Mouse (Mus musculus) testis, adult 2 months (tissue): Measurements from ENCODE around the gene Slc36a1. TPM values are rescaled to one million over a fixed set of nuclear protein-coding genes. Genes with fewer than 3 reads are reported as not detected.

Source experiments
- H3K27ac ChIP-seq: fragments of 200-500 bp; 2 replicates; pipeline ENCODE4 v1.5.1; 2012; ENCODE audit warnings: low read depth, low read length; ENCODE audit not compliant: control insufficient read depth, insufficient read depth
- H3K27me3 ChIP-seq: fragments of 200-500 bp; 2 replicates; pipeline ENCODE4 v1.6.1; 2012; ENCODE audit warnings: mild to moderate bottlenecking, low read length, moderate library complexity; ENCODE audit not compliant: control insufficient read depth, insufficient read depth
- H3K36me3 ChIP-seq: fragments of 200-500 bp; 2 replicates; pipeline ENCODE4 v1.6.1; 2012; ENCODE audit warnings: mild to moderate bottlenecking, low read length; ENCODE audit not compliant: control insufficient read depth, insufficient read depth
- H3K4me1 ChIP-seq: fragments of 200-500 bp; 2 replicates; pipeline ENCODE4 v1.6.1; 2012; ENCODE audit warnings: low read length; ENCODE audit not compliant: control insufficient read depth, insufficient read depth
- H3K4me3 ChIP-seq: fragments of 200-500 bp; 2 replicates; pipeline ENCODE4 v1.5.1; 2012; ENCODE audit warnings: low read depth, mild to moderate bottlenecking, low read length, moderate library complexity, mixed read lengths; ENCODE audit not compliant: control insufficient read depth
- CTCF ChIP-seq: fragments of 200-500 bp; IDR thresholded peaks from 2 replicates; pipeline ENCODE4 v1.5.1; 2012; ENCODE audit warnings: low read depth, mild to moderate bottlenecking, inconsistent platforms, low read length, moderate library complexity; ENCODE audit not compliant: control insufficient read depth, insufficient read depth, insufficient replicate concordance
- POLR2A ChIP-seq: fragments of 200-500 bp; IDR thresholded peaks from 2 replicates; pipeline ENCODE4 v1.6.1; 2012; ENCODE audit warnings: low read depth, mild to moderate bottlenecking, inconsistent platforms, low read length, moderate library complexity; ENCODE audit not compliant: control insufficient read depth
- polyA plus RNA-seq: library from polyadenylated mRNA; depleted of rRNA; stranded (reverse); fragments of >200 nt; gene quantifications from 2 replicates; pipeline ENCODE4 v1.2.3, GENCODE M21; 2012

The Slc36a1 gene
- polyA plus RNA-seq, 1 experiment, result 18.1 TPM

GRCm38 (mm10) chr11:55217418-55217817 lies 13.3 kb downstream of the Slc36a1 start:
- H3K36me3 ChIP-seq, result no peaks in the 10 kb centered on the region
- H3K27ac ChIP-seq, result no peak overlapping the region
- H3K4me3 ChIP-seq, result no peak overlapping the region
- TF ChIP-seq POLR2A, result no peak
- no peak for TF ChIP-seq CTCF
- no peaks in the 10 kb centered on the region; the same call in 1 of the 2 replicates for H3K4me1 ChIP-seq
- no peaks in the 10 kb centered on the region for H3K27me3 ChIP-seq

- no peaks in the 10 kb centered on the region for H3K36me3 ChIP-seq
- TF ChIP-seq POLR2A, result no peak
- no peak for TF ChIP-seq CTCF
- no peaks in the 10 kb centered on the region for H3K27me3 ChIP-seq
- no peaks in the 10 kb centered on the region; the same call in 1 of the 2 replicates for H3K4me1 ChIP-seq
- no peak overlapping the region for H3K27ac ChIP-seq
- H3K4me3 ChIP-seq, result no peak overlapping the region
Observed at GRCm38 (mm10) chr11:55217880-55218279, 13.7 kb downstream of the Slc36a1 start.

GRCm38 (mm10) chr11:55218473-55218872 lies 14.3 kb downstream of the Slc36a1 start:
- Histone ChIP-seq H3K36me3 (no peaks in the 10 kb centered on the region), H3K27me3 (no peaks in the 10 kb centered on the region), H3K27ac (no peak overlapping the region), H3K4me1 (no peaks in the 10 kb centered on the region; the same call in 1 of the 2 replicates), H3K4me3 (no peak overlapping the region)
- TF ChIP-seq POLR2A (no peak), CTCF (no peak)

GRCm38 (mm10) chr11:55221306-55221705 lies 17.2 kb downstream of the Slc36a1 start:
- Histone ChIP-seq H3K36me3 (no peaks in the 10 kb centered on the region), H3K4me1 (no peaks in the 10 kb centered on the region)
- TF ChIP-seq CTCF (no peak), POLR2A (no peak)

GRCm38 (mm10) chr11:55231034-55231433 lies 26.9 kb downstream of the Slc36a1 start:
- Histone ChIP-seq H3K36me3 (no peaks in the 10 kb centered on the region), H3K4me1 (no peaks in the 10 kb centered on the region), H3K27ac (no peak overlapping the region), H3K4me3 (no peak overlapping the region), H3K27me3 (no peaks in the 10 kb centered on the region)
- TF ChIP-seq POLR2A (no peak), CTCF (no peak)

More at GRCm38 (mm10) chr11:55221306-55221705, 17.2 kb downstream of the Slc36a1 start:
- H3K27me3 ChIP-seq, result no peaks in the 10 kb centered on the region
- H3K4me3 ChIP-seq, result no peak overlapping the region
- no peak overlapping the region for H3K27ac ChIP-seq

GRCm38 (mm10) chr11:55234288-55234687 lies 30.1 kb downstream of the Slc36a1 start:
- no peaks in the 10 kb centered on the region for H3K27me3 ChIP-seq
- H3K27ac ChIP-seq, result no peak overlapping the region
- no peaks in the 10 kb centered on the region for H3K36me3 ChIP-seq
- no peak for TF ChIP-seq POLR2A
- TF ChIP-seq CTCF, result no peak
- no peak overlapping the region for H3K4me3 ChIP-seq
- H3K4me1 ChIP-seq, result no peaks in the 10 kb centered on the region

- H3K36me3 ChIP-seq, result no peaks in the 10 kb centered on the region
- H3K27ac ChIP-seq, result no peak overlapping the region
- H3K27me3 ChIP-seq, result no peaks in the 10 kb centered on the region
- no peaks in the 10 kb centered on the region for H3K4me1 ChIP-seq
- no peak overlapping the region for H3K4me3 ChIP-seq
- no peak for TF ChIP-seq CTCF
- TF ChIP-seq POLR2A, result no peak
Observed at GRCm38 (mm10) chr11:55234791-55235190, 30.6 kb downstream of the Slc36a1 start.

GRCm38 (mm10) chr11:55236815-55237214 lies 32.7 kb downstream of the Slc36a1 start:
- Histone ChIP-seq H3K4me1 (no peaks in the 10 kb centered on the region), H3K27ac (no peak overlapping the region), H3K4me3 (no peak overlapping the region), H3K36me3 (no peaks in the 10 kb centered on the region), H3K27me3 (no peaks in the 10 kb centered on the region)
- TF ChIP-seq CTCF, result no peak
- no peak for TF ChIP-seq POLR2A
